Mouse (Mus musculus) C2C12 (cell line): ENCODE data around the gene Kl.

ENCODE experiments used
- CTCF ChIP-seq: IDR thresholded peaks from one replicate; pipeline ENCODE4 v1.5.1; 2011; ENCODE audit not compliant: control insufficient read depth, insufficient read depth, insufficient read length
- FOSL1 ChIP-seq: IDR thresholded peaks from one replicate; pipeline ENCODE4 v1.8.0; 2011; ENCODE audit warnings: mild to moderate bottlenecking, low read length; ENCODE audit not compliant: poor library complexity, insufficient read depth, severe bottlenecking
- USF1 ChIP-seq: IDR thresholded peaks from one replicate; pipeline ENCODE4 v1.6.1; 2011; ENCODE audit warnings: low read depth, mild to moderate bottlenecking, control low read depth, moderate library complexity

DNA sequence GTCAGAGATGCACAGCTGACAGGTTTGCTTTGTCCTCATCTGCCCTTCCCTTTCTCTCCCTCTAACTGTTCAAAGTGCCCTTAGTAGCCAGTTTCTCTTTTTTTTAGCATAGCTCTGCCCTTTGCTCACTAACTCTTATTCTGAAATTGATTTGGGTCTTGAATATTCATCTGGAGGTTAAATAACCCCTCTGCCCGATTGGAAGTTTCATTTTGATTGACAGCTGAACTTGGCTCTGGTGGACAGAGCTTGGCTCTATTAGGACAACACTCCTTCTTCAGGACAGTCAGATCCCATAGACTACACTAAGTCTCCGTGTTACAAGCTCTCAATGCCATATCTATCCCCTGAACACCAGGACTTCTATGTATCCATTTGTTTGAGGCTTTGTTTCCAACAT lies 19.8 kb upstream of the Kl start:
- TF ChIP-seq CTCF (no peak), USF1 (no peak), FOSL1 (no peak)
